Mouse (Mus musculus) myocyte (in vitro differentiated cells): ENCODE results near the gene Zc3h18. TPM values are rescaled to one million over a fixed set of nuclear protein-coding genes. Genes with fewer than 3 reads are reported as not detected.

Source experiments
- H3K27me3 ChIP-seq: one replicate; pipeline ENCODE4 v1.6.1; 2011; ENCODE audit not compliant: control insufficient read depth, insufficient read depth, insufficient read length
- H3K36me3 ChIP-seq: one replicate; pipeline ENCODE4 v1.6.1; 2011; ENCODE audit not compliant: control insufficient read depth, insufficient read depth
- H3K4me2 ChIP-seq: one replicate; pipeline ENCODE4 v1.6.1; 2011; ENCODE audit warnings: low read depth, control low read depth
- H3K4me3 ChIP-seq: one replicate; pipeline ENCODE4 v1.5.1; 2011; ENCODE audit warnings: mild to moderate bottlenecking, control low read depth, moderate library complexity
- H3K79me2 ChIP-seq: one replicate; pipeline ENCODE4 v1.6.1; 2011; ENCODE audit not compliant: control insufficient read depth, insufficient read depth
- H3ac ChIP-seq: one replicate; pipeline ENCODE4 v1.6.1; 2011; ENCODE audit not compliant: control insufficient read depth, insufficient read length
- CEBPB ChIP-seq: IDR thresholded peaks from 2 replicates; pipeline ENCODE4 v1.6.1; 2011; ENCODE audit warnings: mild to moderate bottlenecking, moderate library complexity; ENCODE audit not compliant: poor library complexity, insufficient read depth, severe bottlenecking
- E2F4 ChIP-seq: IDR thresholded peaks from one replicate; pipeline ENCODE4 v1.6.1; 2011; ENCODE audit warnings: mild to moderate bottlenecking, control low read depth, moderate library complexity; ENCODE audit not compliant: insufficient read depth
- MAX ChIP-seq: IDR thresholded peaks from one replicate; pipeline ENCODE4 v1.6.1; 2011; ENCODE audit warnings: low read depth, mild to moderate bottlenecking, control low read depth
- MYOD1 ChIP-seq, 3 experiments: IDR thresholded peaks; one replicate each; pipeline ENCODE4 v1.6.1; 2011; ENCODE audit warnings: control low read depth in 2 of 3, low read depth in 2 of 3, mild to moderate bottlenecking in 2 of 3, moderate library complexity in 1 of 3; ENCODE audit not compliant: insufficient read length in 2 of 3, control insufficient read depth in 1 of 3
- MYOG ChIP-seq, 3 experiments: IDR thresholded peaks; one replicate each; pipeline ENCODE4 v1.6.1; 2011; ENCODE audit warnings: control low read depth in 2 of 3, low read depth in 2 of 3, mild to moderate bottlenecking in 2 of 3; ENCODE audit not compliant: insufficient read length in 2 of 3, control insufficient read depth in 1 of 3, insufficient read depth in 1 of 3
- POLR2A ChIP-seq: IDR thresholded peaks from one replicate; pipeline ENCODE4 v1.6.1; 2011; ENCODE audit warnings: low read depth, mild to moderate bottlenecking, control low read depth, moderate library complexity; ENCODE audit not compliant: insufficient read length
- POLR2AphosphoS2 ChIP-seq: IDR thresholded peaks from one replicate; pipeline ENCODE4 v1.6.1; 2011; ENCODE audit warnings: low read depth, control low read depth; ENCODE audit not compliant: insufficient read length
- REST ChIP-seq: IDR thresholded peaks from one replicate; pipeline ENCODE4 v1.6.1; 2011; ENCODE audit warnings: mild to moderate bottlenecking, control low read depth, moderate library complexity; ENCODE audit not compliant: insufficient read depth, insufficient read length
- SRF ChIP-seq: IDR thresholded peaks from one replicate; pipeline ENCODE4 v1.6.1; 2011; ENCODE audit warnings: low read depth; ENCODE audit not compliant: control insufficient read depth, insufficient read length
- TCF12 ChIP-seq: IDR thresholded peaks from one replicate; pipeline ENCODE4 v1.6.1; 2011; ENCODE audit warnings: mild to moderate bottlenecking, control low read depth; ENCODE audit not compliant: poor library complexity, insufficient read depth, severe bottlenecking
- TCF3 ChIP-seq: IDR thresholded peaks from one replicate; pipeline ENCODE4 v1.6.1; 2011; ENCODE audit warnings: low read depth, control low read depth; ENCODE audit not compliant: insufficient read length
- USF1 ChIP-seq: IDR thresholded peaks from one replicate; pipeline ENCODE4 v1.6.1; 2011; ENCODE audit warnings: low read depth, mild to moderate bottlenecking, control low read depth, moderate library complexity
- polyA plus RNA-seq: library from polyadenylated mRNA; unstranded; fragments of >200 nt; fragmentation: generic; extraction: Trizol; gene quantifications from one replicate; pipeline ENCODE4 v1.2.1, GENCODE M21; 2012; ENCODE audit warnings: missing spikeins

Gene Zc3h18
- polyA plus RNA-seq, 1 experiment, result 28.8 TPM

DNA sequence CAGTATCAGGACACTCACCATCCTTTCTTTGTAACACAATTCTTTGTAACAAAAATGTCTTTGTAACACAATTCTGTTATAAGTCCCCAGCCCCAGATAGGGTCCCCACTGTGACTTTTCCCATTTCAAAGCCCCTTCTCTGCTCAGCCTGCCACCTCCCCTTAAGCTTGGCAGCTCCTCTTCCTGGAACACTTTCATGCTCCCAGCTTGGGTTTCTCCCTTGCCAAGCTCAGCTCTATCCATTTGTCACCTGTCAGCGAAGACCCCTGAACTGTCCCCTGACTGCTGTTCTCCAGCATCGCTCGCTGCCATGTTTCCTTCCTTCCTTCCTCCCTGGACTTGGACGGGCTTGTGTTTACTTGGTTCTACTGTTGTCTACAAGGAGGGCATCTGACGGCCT is 18.8 kb upstream of the Zc3h18 start:
- Histone ChIP-seq H3K79me2 (no peaks in the 10 kb centered on the region), H3K27me3 (no peaks in the 10 kb centered on the region), H3ac (no peak overlapping the region), H3K4me3 (no peak overlapping the region), H3K36me3 (no peaks in the 10 kb centered on the region), H3K4me2 (no peak overlapping the region)
- TF ChIP-seq SRF, result no peak
- TF ChIP-seq CEBPB, result no peak
- no peak for TF ChIP-seq TCF12
- no peak for TF ChIP-seq POLR2A
- TF ChIP-seq POLR2AphosphoS2, result no peak
- no peak for TF ChIP-seq MYOD1 (IDR thresholded peaks at IDR 0.05; ENCODE audit: control insufficient read depth in 1 of 3, insufficient read length in 2 of 3, low read depth in 2 of 3)
- TF ChIP-seq REST, result no peak
- TF ChIP-seq MYOG (IDR thresholded peaks at IDR 0.05; ENCODE audit: control insufficient read depth in 1 of 3, insufficient read depth in 1 of 3, insufficient read length in 2 of 3, low read depth in 2 of 3), result no peak
- no peak for TF ChIP-seq USF1
- no peak for TF ChIP-seq TCF3
- no peak for TF ChIP-seq MAX
- no peak for TF ChIP-seq E2F4

DNA sequence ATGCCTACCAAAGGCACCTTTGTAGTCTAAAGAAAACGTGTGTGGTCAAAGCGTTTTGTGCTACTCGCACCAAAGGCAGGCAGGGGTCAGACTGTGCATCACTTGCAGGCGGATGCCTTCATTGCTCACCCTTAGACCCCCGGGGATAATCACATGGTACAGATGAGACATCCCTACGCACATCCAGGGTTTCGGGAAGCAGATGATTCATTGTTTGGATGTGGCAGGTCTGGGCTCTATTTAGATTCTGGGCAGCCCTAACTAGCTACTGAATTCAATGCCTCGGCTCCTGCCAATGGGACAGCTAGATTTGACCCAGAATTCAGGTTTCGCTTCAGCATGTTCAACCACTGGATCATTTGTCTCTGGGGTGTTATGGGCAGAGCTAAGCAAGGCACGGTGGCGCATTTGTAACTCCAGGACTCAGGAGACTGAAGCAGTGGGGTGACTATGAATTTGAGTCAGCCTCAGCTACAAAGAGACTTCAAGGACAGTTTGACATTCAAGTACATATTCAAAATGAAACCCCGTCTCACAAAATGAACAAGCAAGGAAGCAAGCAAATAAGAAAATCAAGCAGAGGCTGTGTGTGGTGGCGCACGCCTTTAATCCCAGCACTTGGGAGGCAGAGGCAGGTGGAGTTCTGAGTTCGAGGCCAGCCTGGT is 17.2 kb upstream of the Zc3h18 start:
- H3K36me3 ChIP-seq, result no peaks in the 10 kb centered on the region
- H3K27me3 ChIP-seq, result no peaks in the 10 kb centered on the region
- H3K79me2 ChIP-seq, result no peaks in the 10 kb centered on the region
- no peak overlapping the region for H3ac ChIP-seq
- H3K4me2 ChIP-seq, result peak overlapping the region; percentile 27
- H3K4me3 ChIP-seq, result no peak overlapping the region
- TF ChIP-seq USF1 (peak; percentile 48), REST (no peak)

DNA sequence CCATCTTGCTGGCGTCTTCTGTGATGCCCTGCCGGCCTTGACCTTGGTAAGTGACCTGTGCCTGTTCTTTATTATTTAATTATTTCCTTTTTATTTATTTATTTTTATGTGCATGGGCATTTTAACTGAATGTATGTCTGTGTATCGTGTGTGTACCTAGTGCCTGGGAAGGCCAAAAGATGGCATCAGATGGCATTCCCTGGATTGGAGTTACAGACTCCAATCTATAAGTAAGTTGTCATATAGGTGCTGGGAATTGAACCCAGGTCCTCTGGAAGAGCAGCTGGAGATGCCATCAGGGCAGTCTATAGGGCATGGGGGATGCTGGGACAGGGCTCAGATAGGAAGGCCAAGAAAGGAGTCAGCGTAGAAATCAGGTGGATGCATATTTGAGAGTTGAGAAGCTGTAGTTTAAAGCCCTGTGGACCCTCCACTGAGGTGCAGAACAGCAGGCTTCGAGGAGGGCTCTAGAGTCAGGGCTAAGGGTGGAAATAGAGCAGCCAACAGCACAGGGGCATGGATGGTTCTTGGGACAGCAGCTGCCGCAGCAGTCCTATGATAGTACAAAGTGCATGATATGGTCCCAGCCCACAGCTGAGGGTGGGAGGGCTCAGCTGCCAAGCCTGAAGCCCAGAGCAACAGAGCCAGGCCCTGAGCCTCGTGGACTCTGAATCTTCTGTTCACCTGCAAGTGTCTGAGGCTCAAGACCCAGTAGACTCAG is 15.6 kb upstream of the Zc3h18 start, which contains the start of gene Trhr2:
Trhr2 (minus strand) TSS at position 51 of the 721 bp plus-strand sequence.
- no peaks in the 10 kb centered on the region for H3K27me3 ChIP-seq
- H3ac ChIP-seq, result no peak within 1 kb of the TSS
- peak in 2 of 3 experiments; percentile 22 to 56 for TF ChIP-seq MYOG (IDR thresholded peaks at IDR 0.05; ENCODE audit: control insufficient read depth in 1 of 3, insufficient read depth in 1 of 3, insufficient read length in 2 of 3, low read depth in 2 of 3)
- TF ChIP-seq POLR2AphosphoS2, result no peak
- no peak for TF ChIP-seq TCF3
- TF ChIP-seq USF1, result no peak
- TF ChIP-seq MYOD1 (IDR thresholded peaks at IDR 0.05; ENCODE audit: control insufficient read depth in 1 of 3, insufficient read length in 2 of 3, low read depth in 2 of 3), result peak in 1 of 3 experiments; percentile 46
- TF ChIP-seq TCF12, result no peak
- H3K79me2 ChIP-seq, result no peaks in the 10 kb centered on the region
- no peaks in the 10 kb centered on the region for H3K36me3 ChIP-seq
- H3K4me2 ChIP-seq, result no peak within 1 kb of the TSS
- H3K4me3 ChIP-seq, result no peak within 1 kb of the TSS

DNA sequence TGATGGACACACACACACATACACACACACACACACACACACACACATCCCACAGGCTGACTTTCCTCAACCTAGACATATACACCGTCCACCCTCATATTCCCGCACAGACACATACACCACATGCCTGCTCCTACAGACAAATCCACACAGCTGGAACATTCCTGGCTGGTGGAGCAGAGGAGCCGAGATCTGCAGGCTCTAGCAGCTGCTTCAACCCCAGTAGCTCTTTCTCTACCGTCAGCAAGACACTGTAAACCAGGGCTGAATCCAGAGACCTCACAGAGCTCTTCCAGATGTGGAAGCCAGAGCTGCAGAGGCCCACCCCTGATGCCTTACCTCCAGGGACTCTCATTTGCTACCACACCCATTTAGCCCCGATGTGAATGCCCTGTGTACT is 14.1 kb upstream of the Zc3h18 start:
- Histone ChIP-seq H3K27me3 (no peaks in the 10 kb centered on the region), H3K79me2 (no peaks in the 10 kb centered on the region), H3K36me3 (no peaks in the 10 kb centered on the region), H3ac (no peak overlapping the region), H3K4me3 (no peak overlapping the region), H3K4me2 (no peak overlapping the region)
- TF ChIP-seq MYOG (IDR thresholded peaks at IDR 0.05; ENCODE audit: control insufficient read depth in 1 of 3, insufficient read depth in 1 of 3, insufficient read length in 2 of 3, low read depth in 2 of 3) (peak in 1 of 3 experiments; percentile 7), POLR2AphosphoS2 (no peak), REST (no peak), MYOD1 (IDR thresholded peaks at IDR 0.05; ENCODE audit: control insufficient read depth in 1 of 3, insufficient read length in 2 of 3, low read depth in 2 of 3) (peak in 1 of 3 experiments; percentile 60)

DNA sequence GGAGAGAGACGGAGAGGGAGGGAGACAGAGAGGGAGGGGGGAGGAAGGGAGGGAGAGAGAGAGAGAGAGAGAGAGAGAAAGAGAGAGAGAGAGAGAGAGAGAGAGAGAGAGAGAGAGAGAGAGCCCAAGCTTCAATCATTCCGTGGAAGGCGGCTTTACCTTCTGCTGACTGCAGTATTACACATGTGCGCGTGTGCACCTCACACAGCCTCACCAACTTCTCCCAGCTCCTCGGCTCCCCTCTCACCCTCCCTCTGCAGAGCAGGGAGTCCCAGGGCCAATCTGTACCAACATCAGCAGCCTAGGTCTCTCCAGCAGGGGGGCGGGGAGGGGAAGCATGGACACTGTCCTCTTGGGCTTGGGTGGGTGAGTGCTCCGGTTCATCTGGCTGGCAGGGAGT is 13.4 kb upstream of the Zc3h18 start:
- TF ChIP-seq TCF12, result no peak
- no peak for TF ChIP-seq USF1
- TF ChIP-seq POLR2A, result no peak
- TF ChIP-seq MAX, result no peak
- TF ChIP-seq REST, result no peak
- TF ChIP-seq CEBPB, result no peak
- no peak for TF ChIP-seq MYOG (IDR thresholded peaks at IDR 0.05; ENCODE audit: control insufficient read depth in 1 of 3, insufficient read depth in 1 of 3, insufficient read length in 2 of 3, low read depth in 2 of 3)
- Histone ChIP-seq H3K27me3 (no peaks in the 10 kb centered on the region), H3K36me3 (no peaks in the 10 kb centered on the region), H3K4me3 (no peak overlapping the region), H3K79me2 (no peaks in the 10 kb centered on the region), H3ac (no peak overlapping the region), H3K4me2 (no peak overlapping the region)
